Mouse (Mus musculus) E14TG2a.4 (cell line): Measurements from ENCODE around the gene Ptgr2.
A peak's percentile ranks its signal among the peaks of the same experiment; 100 is the strongest.
"Not testable (repeated sequence)": the region's sequence is repeated elsewhere in the genome, so short reads cannot be mapped to it uniquely, and the experiment has no call there.

ENCODE experiments used
- H3K27me3 ChIP-seq: 2 replicates; pipeline ENCODE4 v1.6.1; 2014; ENCODE audit warnings: low read length, control low read depth; ENCODE audit not compliant: insufficient read depth
- H3K36me3 ChIP-seq: 2 replicates; pipeline ENCODE4 v1.6.1; 2014; ENCODE audit warnings: low read length, control low read depth; ENCODE audit not compliant: insufficient read depth
- H3K4me1 ChIP-seq: replicated peaks from 2 replicates; pipeline ENCODE4 v1.6.1; 2014; ENCODE audit warnings: low read depth, low read length, control low read depth
- H3K4me3 ChIP-seq: replicated peaks from 2 replicates; pipeline ENCODE4 v1.5.1; 2014; ENCODE audit warnings: mild to moderate bottlenecking, low read length
- H3K9me3 ChIP-seq: 2 replicates; pipeline ENCODE4 v1.6.1; 2014; ENCODE audit warnings: low read length, control low read depth
- CTCF ChIP-seq: conservative IDR thresholded peaks from 2 replicates; pipeline ENCODE4 v1.5.1; 2014; ENCODE audit warnings: low read length
- NANOG ChIP-seq: IDR thresholded peaks from 2 replicates; pipeline ENCODE4 v1.6.1; 2014; ENCODE audit warnings: borderline replicate concordance, low read length, mixed read lengths
- POU5F1 ChIP-seq: IDR thresholded peaks from 2 replicates; pipeline ENCODE4 v1.6.1; 2014; ENCODE audit warnings: low read length, borderline replicate concordance

Gene Ptgr2

GRCm38 (mm10) chr12:84284885-84285592 is at the start of gene Ptgr2:
Gene Ptgr2 (plus strand): TSS chr12:84285232.
- H3K36me3 ChIP-seq: no peaks in the 10 kb centered on the region
- TF ChIP-seq NANOG: no peak
- no peak for TF ChIP-seq CTCF
- TF ChIP-seq POU5F1: no peak
- no peaks in the 10 kb centered on the region; the same call in 1 of the 2 replicates for H3K9me3 ChIP-seq
- peak within 1 kb of the TSS; percentile 87 for H3K4me3 ChIP-seq
- peaks cover 4% of the 10 kb centered on the region; the same call in 1 of the 2 replicates for H3K27me3 ChIP-seq
- H3K4me1 ChIP-seq: peaks cover 17% of the 10 kb centered on the region

GRCm38 (mm10) chr12:84235577-84235976 is 49.5 kb upstream of the Ptgr2 start:
- Histone ChIP-seq H3K27me3 (0 out of 2 replicates have a peak, but pooled peaks cover 2% of the 10 kb centered on the region), H3K4me1 (peaks cover 65% of the 10 kb centered on the region), H3K9me3 (no peaks in the 10 kb centered on the region), H3K36me3 (peaks cover 16% of the 10 kb centered on the region), H3K4me3 (peak overlapping the region; percentile 30; the same call in 1 of the 2 replicates)
- TF ChIP-seq POU5F1: no peak
- TF ChIP-seq CTCF: no peak; the same call in 1 of the 2 replicates
- TF ChIP-seq NANOG: no peak

GRCm38 (mm10) chr12:84235981-84236752 is 48.9 kb upstream of the Ptgr2 start:
- TF ChIP-seq NANOG (no peak), CTCF (no peak), POU5F1 (no peak)
- 0 out of 2 replicates have a peak, but pooled peaks cover 2% of the 10 kb centered on the region for H3K27me3 ChIP-seq
- peak overlapping the region; percentile 3 for H3K4me3 ChIP-seq
- peaks cover 16% of the 10 kb centered on the region for H3K36me3 ChIP-seq
- no peaks in the 10 kb centered on the region for H3K9me3 ChIP-seq
- H3K4me1 ChIP-seq: peaks cover 61% of the 10 kb centered on the region

GRCm38 (mm10) chr12:84237036-84237435 is 48.0 kb upstream of the Ptgr2 start:
- peaks cover 11% of the 10 kb centered on the region for H3K36me3 ChIP-seq
- peaks cover 54% of the 10 kb centered on the region for H3K4me1 ChIP-seq
- H3K4me3 ChIP-seq: not testable (repeated sequence)

GRCm38 (mm10) chr12:84243076-84243770 is 41.8 kb upstream of the Ptgr2 start:
- no peaks in the 10 kb centered on the region for H3K9me3 ChIP-seq
- no peak overlapping the region for H3K4me3 ChIP-seq
- no peaks in the 10 kb centered on the region for H3K36me3 ChIP-seq
- 0 out of 2 replicates have a peak, but pooled peaks cover 2% of the 10 kb centered on the region for H3K27me3 ChIP-seq
- H3K4me1 ChIP-seq: peaks cover 57% of the 10 kb centered on the region
- no peak; the same call in 1 of the 2 replicates for TF ChIP-seq CTCF
- TF ChIP-seq NANOG: no peak
- TF ChIP-seq POU5F1: no peak

More at GRCm38 (mm10) chr12:84237036-84237435, 48.0 kb upstream of the Ptgr2 start:
- H3K9me3 ChIP-seq, H3K27me3 ChIP-seq: not testable (repeated sequence)

GRCm38 (mm10) chr12:84245683-84246082 is 39.3 kb upstream of the Ptgr2 start:
- peaks cover 43% of the 10 kb centered on the region for H3K4me1 ChIP-seq
- no peaks in the 10 kb centered on the region for H3K27me3 ChIP-seq
- H3K9me3 ChIP-seq: no peaks in the 10 kb centered on the region
- H3K4me3 ChIP-seq: no peak overlapping the region
- TF ChIP-seq NANOG: no peak
- TF ChIP-seq POU5F1: no peak
- TF ChIP-seq CTCF: no peak
- no peaks in the 10 kb centered on the region for H3K36me3 ChIP-seq

- TF ChIP-seq CTCF (peak; percentile 96), POU5F1 (no peak), NANOG (no peak)
- H3K27me3 ChIP-seq: 0 out of 2 replicates have a peak, but pooled peaks cover 2% of the 10 kb centered on the region
- no peak overlapping the region for H3K4me3 ChIP-seq
- no peaks in the 10 kb centered on the region; the same call in 1 of the 2 replicates for H3K9me3 ChIP-seq
- H3K36me3 ChIP-seq: no peaks in the 10 kb centered on the region
- peaks cover 38% of the 10 kb centered on the region for H3K4me1 ChIP-seq
Measured at GRCm38 (mm10) chr12:84249217-84249616, 35.8 kb upstream of the Ptgr2 start.

GRCm38 (mm10) chr12:84252811-84253210 is 32.2 kb upstream of the Ptgr2 start:
- Histone ChIP-seq H3K36me3 (no peaks in the 10 kb centered on the region), H3K4me1 (peaks cover 19% of the 10 kb centered on the region), H3K27me3 (0 out of 2 replicates have a peak, but pooled peaks cover 9% of the 10 kb centered on the region), H3K9me3 (no peaks in the 10 kb centered on the region; the same call in 1 of the 2 replicates), H3K4me3 (no peak overlapping the region)
- TF ChIP-seq CTCF: no peak
- TF ChIP-seq POU5F1: no peak
- TF ChIP-seq NANOG: no peak
